Mouse (Mus musculus) embryo, embryonic 11 days (tissue): ENCODE results near the gene Neurl1a.
"Not testable (repeated sequence)": the region's sequence is repeated elsewhere in the genome, so short reads cannot be mapped to it uniquely, and the experiment has no call there.

Source experiments
- DNase-seq: peaks from one replicate; pipeline ENCODE4 v3.0.0-alpha.2; 2015

Neurl1a gene

GRCm38 (mm10) chr19:47178431-47179271 lies at the start of gene Neurl1a:
Neurl1a (plus strand) TSS chr19:47178820.
- peak; percentile 85 for DNase-seq

GRCm38 (mm10) chr19:47128835-47129234 lies 49.8 kb upstream of the Neurl1a start:
- DNase-seq, result no peak

GRCm38 (mm10) chr19:47130551-47131125 lies 48.0 kb upstream of the Neurl1a start:
- DNase-seq, result no peak

- DNase-seq, result no peak
These were observed 45.5 kb upstream of the Neurl1a start for GRCm38 (mm10) chr19:47133161-47133560.

GRCm38 (mm10) chr19:47135568-47135967 lies 43.1 kb upstream of the Neurl1a start:
- no peak for DNase-seq

- no peak for DNase-seq
These were observed 42.5 kb upstream of the Neurl1a start for GRCm38 (mm10) chr19:47136170-47136569.

GRCm38 (mm10) chr19:47137051-47137581 lies 41.5 kb upstream of the Neurl1a start:
- peak; percentile 18 for DNase-seq

GRCm38 (mm10) chr19:47137771-47138421 lies 40.7 kb upstream of the Neurl1a start, which contains the start of gene Calhm2:
Calhm2 (minus strand) TSS chr19:47138294.
- DNase-seq, result peak; percentile 60

GRCm38 (mm10) chr19:47139611-47140010 lies 39.0 kb upstream of the Neurl1a start:
- not testable (repeated sequence) for DNase-seq

GRCm38 (mm10) chr19:47142438-47142837 lies 36.2 kb upstream of the Neurl1a start:
- DNase-seq, result no peak

GRCm38 (mm10) chr19:47144154-47144553 lies 34.5 kb upstream of the Neurl1a start, which contains the start of gene Calhm1:
Calhm1 (minus strand) TSS chr19:47144254.
- DNase-seq, result no peak

GRCm38 (mm10) chr19:47148267-47148847 lies 30.3 kb upstream of the Neurl1a start:
- no peak for DNase-seq

- peak; percentile 34 for DNase-seq
These were observed 28.8 kb upstream of the Neurl1a start for GRCm38 (mm10) chr19:47149854-47150253.

- DNase-seq, result peak; percentile 40
These were observed 27.1 kb upstream of the Neurl1a start for GRCm38 (mm10) chr19:47151332-47152061.

- no peak for DNase-seq
These were observed 26.6 kb upstream of the Neurl1a start for GRCm38 (mm10) chr19:47152062-47152369.

- no peak for DNase-seq
These were observed 24.9 kb upstream of the Neurl1a start for GRCm38 (mm10) chr19:47153767-47154166.

GRCm38 (mm10) chr19:47157664-47158063 lies 21.0 kb upstream of the Neurl1a start, which contains the start of gene Calhm3:
Calhm3 (minus strand) TSS chr19:47157764.
- no peak for DNase-seq

- no peak for DNase-seq
These were observed 17.0 kb upstream of the Neurl1a start for GRCm38 (mm10) chr19:47161669-47162068.

- DNase-seq, result no peak
These were observed 15.4 kb upstream of the Neurl1a start for GRCm38 (mm10) chr19:47163176-47163744.

GRCm38 (mm10) chr19:47166758-47167157 lies 11.9 kb upstream of the Neurl1a start:
- DNase-seq, result no peak

- no peak for DNase-seq
These were observed 10.9 kb upstream of the Neurl1a start for GRCm38 (mm10) chr19:47167617-47168214.
